Mouse (Mus musculus): ENCODE measurements at regions not wholly inside any gene's neighbourhood (a gene's known extent, or its start where the extent isn't known, plus 50 kb on each side); places are given as distances from the start of the nearest gene placed in this dataset.
"Not testable (repeated sequence)": the region's sequence is repeated elsewhere in the genome, so short reads cannot be mapped to it uniquely, and the experiment has no call there.

- peak in 1 of 2 experiments; percentile 4 for DNase-seq
Measured at GRCm38 (mm10) chr3:8310379-8311128, 1299.3 kb downstream of the Zfp704 start.

GRCm38 (mm10) chr3:8307296-8307695, 1302.6 kb downstream of the Zfp704 start:
- no peak for DNase-seq

- DNase-seq: peak; percentile 27 to 32
Measured at GRCm38 (mm10) chr3:8304784-8305183, 1305.1 kb downstream of the Zfp704 start.

GRCm38 (mm10) chr3:8293036-8293435, 1316.8 kb downstream of the Zfp704 start:
- no peak for DNase-seq

GRCm38 (mm10) chr3:8289558-8289957, 1320.3 kb downstream of the Zfp704 start:
- DNase-seq: no peak

- DNase-seq: peak; percentile 56 to 63
Measured at GRCm38 (mm10) chr3:8288437-8288836, 1321.4 kb downstream of the Zfp704 start.

- DNase-seq: no peak
Measured at GRCm38 (mm10) chr3:8284655-8285428, 1325.0 kb downstream of the Zfp704 start.

- no peak for DNase-seq
Measured at GRCm38 (mm10) chr3:8282411-8282810, 1327.5 kb downstream of the Zfp704 start.

- DNase-seq: no peak
Measured at GRCm38 (mm10) chr3:8276661-8277060, 1333.2 kb downstream of the Zfp704 start.

- DNase-seq: no peak
Measured at GRCm38 (mm10) chr3:8270935-8271298, 1339.0 kb downstream of the Zfp704 start.

GRCm38 (mm10) chr3:8270009-8270934, 1339.6 kb downstream of the Zfp704 start:
- no peak for DNase-seq

GRCm38 (mm10) chr3:8265783-8266182, 1344.1 kb downstream of the Zfp704 start:
- no peak for DNase-seq

- no peak for DNase-seq
Measured at GRCm38 (mm10) chr3:8264366-8265033, 1345.4 kb downstream of the Zfp704 start.

GRCm38 (mm10) chr3:8257293-8257692, 1352.6 kb downstream of the Zfp704 start:
- DNase-seq: no peak

GRCm38 (mm10) chr3:8252311-8252710, 1357.6 kb downstream of the Zfp704 start:
- no peak for DNase-seq

- DNase-seq: no peak
Measured at GRCm38 (mm10) chr3:8248911-8249310, 1361.0 kb downstream of the Zfp704 start.

- DNase-seq: peak; percentile 35 to 37
Measured at GRCm38 (mm10) chr3:8245822-8246221, 1364.1 kb downstream of the Zfp704 start.

- DNase-seq: peak; percentile 20 to 21
Measured at GRCm38 (mm10) chr3:8245195-8245789, 1364.6 kb downstream of the Zfp704 start.

GRCm38 (mm10) chr3:8244526-8245194, 1365.2 kb downstream of the Zfp704 start:
- not testable (repeated sequence) for DNase-seq

- DNase-seq: no peak
Measured at GRCm38 (mm10) chr3:8206623-8207404, 1403.1 kb downstream of the Zfp704 start.

GRCm38 (mm10) chr3:8163030-8163429, 1446.9 kb downstream of the Zfp704 start:
- no peak for DNase-seq

Data from cerebellum, postnatal 14 days (tissue).